Mouse (Mus musculus) olfactory bulb, adult 2 months (tissue): ENCODE results near the gene Pet117.

ENCODE experiments used
- CTCF ChIP-seq: fragments of 200-500 bp; IDR thresholded peaks from 2 replicates; pipeline ENCODE4 v1.5.1; 2012; ENCODE audit warnings: low read depth, mild to moderate bottlenecking, low read length, moderate library complexity; ENCODE audit not compliant: insufficient read depth
- POLR2A ChIP-seq: fragments of 200-500 bp; IDR thresholded peaks from 2 replicates; pipeline ENCODE4 v1.6.1; 2012; ENCODE audit warnings: mild to moderate bottlenecking, low read depth, low read length, moderate library complexity; ENCODE audit not compliant: insufficient read depth

DNA sequence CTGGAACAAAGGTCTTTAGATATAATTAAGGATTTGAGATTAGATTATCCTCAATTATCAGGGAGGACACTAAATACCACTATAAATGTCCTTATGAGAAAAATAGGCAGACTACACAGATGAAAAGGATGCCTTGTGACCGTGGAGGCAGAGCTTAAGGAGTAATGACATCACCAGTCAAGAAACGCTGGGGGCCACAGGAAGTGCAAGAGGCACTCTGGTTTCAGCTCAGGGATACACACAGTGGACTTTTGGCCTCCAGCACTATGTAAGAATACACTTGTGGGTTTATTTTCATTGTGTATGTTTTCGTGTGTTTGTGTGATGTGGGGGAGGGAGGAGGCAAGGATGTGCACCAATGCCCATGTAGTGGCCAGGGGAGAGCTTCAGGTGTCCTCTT is 31.6 kb upstream of the Pet117 start:
- no peak for TF ChIP-seq POLR2A
- TF ChIP-seq CTCF = no peak
